Mouse (Mus musculus): ENCODE data around the gene Des.

- no peak for TF ChIP-seq USF1 (IDR thresholded peaks at IDR 0.05; ENCODE audit: low read depth)
- no peak for TF ChIP-seq POLR2A (IDR thresholded peaks at IDR 0.05; ENCODE audit: insufficient read length, low read depth)
- no peak for TF ChIP-seq TCF12 (IDR thresholded peaks at IDR 0.05; ENCODE audit: insufficient read depth, poor library complexity, severe bottlenecking)
- no peak for TF ChIP-seq MYOD1 (IDR thresholded peaks at IDR 0.05; ENCODE audit: control insufficient read depth in 1 of 3, insufficient read length in 2 of 3, low read depth in 2 of 3)
Measured at GRCm38 (mm10) chr1:75388898-75389515, 28.9 kb downstream of the Des start.
